Mouse (Mus musculus) forebrain, embryonic 16.5 days (tissue): ENCODE measurements around the gene Ubac2. TPM values are rescaled to one million over a fixed set of nuclear protein-coding genes. Genes with fewer than 3 reads are reported as not detected.

Experiments
- ATAC-seq: fragments of 200-750 bp; cut with Nextera tagmentation; 2 replicates; pipeline ENCODE4 v1.8.0; 2017; ENCODE audit warnings: mild to moderate bottlenecking, moderate library complexity
- H3K27ac ChIP-seq: fragments of 300-500 bp; sonication (generic); 2 replicates; pipeline ENCODE4 v1.5.1; 2014; ENCODE audit warnings: low read length, control low read depth
- H3K27me3 ChIP-seq: fragments of 300-500 bp; sonication (generic); replicated peaks from 2 replicates; pipeline ENCODE4 v1.6.1; 2014; ENCODE audit warnings: low read length; ENCODE audit not compliant: control insufficient read depth, insufficient read depth
- H3K36me3 ChIP-seq: fragments of 300-500 bp; sonication (generic); 2 replicates; pipeline ENCODE4 v1.6.1; 2014; ENCODE audit not compliant: control insufficient read depth, insufficient read depth
- H3K4me1 ChIP-seq: fragments of 300-500 bp; sonication (generic); replicated peaks from 2 replicates; pipeline ENCODE4 v1.6.1; 2014; ENCODE audit warnings: low read length; ENCODE audit not compliant: control insufficient read depth, insufficient read depth
- H3K4me2 ChIP-seq: fragments of 300-500 bp; sonication (generic); 2 replicates; pipeline ENCODE4 v1.6.1; 2014; ENCODE audit warnings: mild to moderate bottlenecking, low read length, control low read depth
- H3K4me3 ChIP-seq: fragments of 300-500 bp; sonication (generic); replicated peaks from 2 replicates; pipeline ENCODE4 v1.5.1; 2014; ENCODE audit warnings: mild to moderate bottlenecking, low read length, control low read depth
- H3K9ac ChIP-seq: fragments of 300-500 bp; sonication (generic); replicated peaks from 2 replicates; pipeline ENCODE4 v1.6.1; 2014; ENCODE audit warnings: low read depth, low read length, control low read depth
- H3K9me3 ChIP-seq: fragments of 300-500 bp; sonication (generic); 2 replicates; pipeline ENCODE4 v1.6.1; 2016; ENCODE audit warnings: low read length; ENCODE audit not compliant: control insufficient read depth
- WGBS: fragments of 180-500 bp; shearing (Covaris S2); extraction: QIAGEN DNeasy Blood & Tissue Kit; methylation state at CpG from one replicate; pipeline ENCODE4 v1.1.7; 2014; 5-methylcytosine and 5-hydroxymethylcytosine counted together
- polyA plus RNA-seq: library from polyadenylated mRNA; unstranded; fragments of >200 nt; fragmentation: Nextera tagmentation; extraction: Ambion mirVana; gene quantifications from 2 replicates; pipeline ENCODE4 v1.2.1, GENCODE M21; 2015

Gene Ubac2
- polyA plus RNA-seq, 1 experiment from 2014 or later, result 51.0 TPM

GRCm38 (mm10) chr14:122029851-122030250 lies 151.4 kb downstream of the Ubac2 start:
- Histone ChIP-seq H3K4me3 (no peak overlapping the region), H3K9me3 (no peaks in the 10 kb centered on the region), H3K4me1 (no peaks in the 10 kb centered on the region), H3K27me3 (no peaks in the 10 kb centered on the region), H3K36me3 (no peaks in the 10 kb centered on the region), H3K27ac (no peak overlapping the region), H3K9ac (no peak overlapping the region), H3K4me2 (no peak overlapping the region)
- 97% methylated on average over 4 of the region's 4 CpGs for WGBS
- ATAC-seq, result no peak

- ATAC-seq, result no peak
- Histone ChIP-seq H3K9me3 (peaks cover 2% of the 10 kb centered on the region; the same call in 1 of the 2 replicates), H3K9ac (no peak overlapping the region), H3K36me3 (no peaks in the 10 kb centered on the region), H3K4me1 (no peaks in the 10 kb centered on the region), H3K4me2 (no peak overlapping the region), H3K27me3 (no peaks in the 10 kb centered on the region), H3K27ac (no peak overlapping the region), H3K4me3 (no peak overlapping the region)
- WGBS, result 77% methylated on average over 2 of the region's 2 CpGs
These were observed 153.6 kb downstream of the Ubac2 start for GRCm38 (mm10) chr14:122032045-122032444.

- no peak within 1 kb of the TSS for H3K9ac ChIP-seq
- no peak for ATAC-seq
- H3K4me2 ChIP-seq, result no peak within 1 kb of the TSS
- H3K9me3 ChIP-seq, result peaks cover 2% of the 10 kb centered on the region; the same call in 1 of the 2 replicates
- WGBS, result 96% methylated on average over 13 of the region's 13 CpGs
- no peak within 1 kb of the TSS for H3K27ac ChIP-seq
- H3K36me3 ChIP-seq, result no peaks in the 10 kb centered on the region
- no peaks in the 10 kb centered on the region for H3K4me1 ChIP-seq
- no peak within 1 kb of the TSS for H3K4me3 ChIP-seq
- H3K27me3 ChIP-seq, result no peaks in the 10 kb centered on the region
These were observed 156.0 kb downstream of the Ubac2 start, which contains the start of gene Timm8a2 for GRCm38 (mm10) chr14:122034451-122034850. TSS of gene Timm8a2 (plus strand) at chr14:122034674.

- H3K36me3 ChIP-seq, result no peaks in the 10 kb centered on the region
- H3K27me3 ChIP-seq, result no peaks in the 10 kb centered on the region
- 93% methylated on average over 1 of the region's 1 CpGs for WGBS
- no peak overlapping the region for H3K4me3 ChIP-seq
- H3K9me3 ChIP-seq, result peaks cover 2% of the 10 kb centered on the region; the same call in 1 of the 2 replicates
- H3K9ac ChIP-seq, result no peak overlapping the region
- no peak overlapping the region for H3K27ac ChIP-seq
- H3K4me1 ChIP-seq, result no peaks in the 10 kb centered on the region
- ATAC-seq, result no peak
- no peak overlapping the region for H3K4me2 ChIP-seq
These were observed 156.8 kb downstream of the Ubac2 start for GRCm38 (mm10) chr14:122035181-122035580.

GRCm38 (mm10) chr14:122035860-122036259 lies 157.4 kb downstream of the Ubac2 start:
- H3K4me2 ChIP-seq, result no peak overlapping the region
- no peak overlapping the region for H3K27ac ChIP-seq
- no peaks in the 10 kb centered on the region for H3K4me1 ChIP-seq
- H3K9ac ChIP-seq, result no peak overlapping the region
- H3K9me3 ChIP-seq, result peaks cover 2% of the 10 kb centered on the region; the same call in 1 of the 2 replicates
- H3K36me3 ChIP-seq, result no peaks in the 10 kb centered on the region
- 90% methylated on average over 2 of the region's 2 CpGs for WGBS
- no peaks in the 10 kb centered on the region for H3K27me3 ChIP-seq
- H3K4me3 ChIP-seq, result no peak overlapping the region
- no peak for ATAC-seq

- Histone ChIP-seq H3K36me3 (no peaks in the 10 kb centered on the region), H3K4me1 (no peaks in the 10 kb centered on the region), H3K9me3 (peaks cover 2% of the 10 kb centered on the region; the same call in 1 of the 2 replicates), H3K27ac (no peak overlapping the region), H3K4me3 (no peak overlapping the region), H3K4me2 (no peak overlapping the region), H3K27me3 (no peaks in the 10 kb centered on the region), H3K9ac (no peak overlapping the region)
- ATAC-seq, result no peak
- WGBS, result 89% methylated on average over 13 of the region's 13 CpGs
These were observed 160.6 kb downstream of the Ubac2 start for GRCm38 (mm10) chr14:122038874-122039647.

- Histone ChIP-seq H3K4me1 (no peaks in the 10 kb centered on the region), H3K9ac (no peak overlapping the region), H3K27me3 (no peaks in the 10 kb centered on the region), H3K9me3 (no peaks in the 10 kb centered on the region), H3K4me2 (no peak overlapping the region), H3K4me3 (no peak overlapping the region), H3K36me3 (no peaks in the 10 kb centered on the region), H3K27ac (no peak overlapping the region)
- WGBS, result 85% methylated on average over 3 of the region's 3 CpGs
- ATAC-seq, result no peak
These were observed 163.0 kb downstream of the Ubac2 start for GRCm38 (mm10) chr14:122041413-122041825.

- H3K4me3 ChIP-seq, result no peak overlapping the region
- H3K9me3 ChIP-seq, result no peaks in the 10 kb centered on the region
- H3K4me1 ChIP-seq, result no peaks in the 10 kb centered on the region
- H3K9ac ChIP-seq, result no peak overlapping the region
- H3K27ac ChIP-seq, result no peak overlapping the region
- ATAC-seq, result no peak
- WGBS, result 87% methylated on average over 8 of the region's 8 CpGs
- no peaks in the 10 kb centered on the region for H3K36me3 ChIP-seq
- no peak overlapping the region for H3K4me2 ChIP-seq
- no peaks in the 10 kb centered on the region for H3K27me3 ChIP-seq
These were observed 163.8 kb downstream of the Ubac2 start for GRCm38 (mm10) chr14:122042142-122042694.

- ATAC-seq, result no peak
- H3K4me2 ChIP-seq, result no peak overlapping the region
- H3K9me3 ChIP-seq, result no peaks in the 10 kb centered on the region
- no peaks in the 10 kb centered on the region for H3K4me1 ChIP-seq
- H3K27ac ChIP-seq, result no peak overlapping the region
- H3K27me3 ChIP-seq, result no peaks in the 10 kb centered on the region
- H3K36me3 ChIP-seq, result no peaks in the 10 kb centered on the region
- no peak overlapping the region for H3K9ac ChIP-seq
- WGBS, result 95% methylated on average over 8 of the region's 8 CpGs
- H3K4me3 ChIP-seq, result no peak overlapping the region
These were observed 169.4 kb downstream of the Ubac2 start for GRCm38 (mm10) chr14:122047784-122048183.
